In genomic region chr11:74715971-74716525, GRCm38 (mm10) we compare ENCODE assay signal across 12 mouse cellular contexts. TPM values are rescaled to one million over a fixed set of nuclear protein-coding genes. Genes with fewer than 3 reads are reported as not detected.
DNase-seq lines count a peak whose midpoint lies in the region; ATAC-seq and TF ChIP-seq lines count a peak whose summit lies in the region.
"Had no signal": no experiment of that assay in that cellular context is flagged by ENCODE, and none has a peak within 500 bp of the region (broad histone marks: within the 10 kb centered on the region; RNA-seq: fewer than 3 reads in every experiment).

No protein-coding gene starts in this region.

- ATAC-seq in liver, postnatal 0 days = no peak
- no peak for ATAC-seq in stomach, postnatal 0 days (ENCODE audit: low FRiP score, low TSS enrichment)
- ATAC-seq: activated CD4-positive, CD25-positive, alpha-beta regulatory T cell, adult 4 months; midbrain, embryonic 16.5 days had no signal

- H3K9ac ChIP-seq in liver, postnatal 0 days (replicated peaks) = 0 out of 2 replicates have a peak overlapping the region, but pooled peaks have one; percentile 16
- H3K9ac ChIP-seq in stomach, postnatal 0 days (ENCODE audit: low read length) = no peak overlapping the region
- H3K9ac ChIP-seq: neural tube, embryonic 15.5 days had no signal

- no peak for TF ChIP-seq EP300 in liver, postnatal 0 days (IDR thresholded peaks at IDR 0.05; ENCODE audit: low read depth)
- TF ChIP-seq EP300 in stomach, postnatal 0 days (optimal IDR thresholded peaks at IDR 0.05) = no peak

- intact Hi-C loops in heart, postnatal 14 days (cut with DNase I) = no loop called here

- H3K27ac ChIP-seq in liver, postnatal 0 days (ENCODE audit: low read depth) = no peak overlapping the region
- H3K27ac ChIP-seq in stomach, postnatal 0 days (replicated peaks) = no peak overlapping the region
- H3K27ac ChIP-seq: neural tube, embryonic 15.5 days had no signal

- H3K36me3 ChIP-seq in liver, postnatal 0 days (replicated peaks; ENCODE audit: insufficient read depth, low read length) = 0 out of 2 replicates have a peak, but pooled peaks cover 3% of the 10 kb centered on the region
- no peaks in the 10 kb centered on the region for H3K36me3 ChIP-seq in stomach, postnatal 0 days (ENCODE audit: control insufficient read depth, insufficient read depth, low read length)
- H3K36me3 ChIP-seq: neural tube, embryonic 15.5 days had no signal

- no peak overlapping the region for H3K4me2 ChIP-seq in liver, postnatal 0 days (ENCODE audit: low read depth, low read length)
- H3K4me2 ChIP-seq in stomach, postnatal 0 days (replicated peaks; ENCODE audit: low read depth) = no peak overlapping the region
- H3K4me2 ChIP-seq: neural tube, embryonic 15.5 days had no signal

- 76% methylated on average over 3 of the region's 3 CpGs for WGBS in liver, postnatal 0 days (ENCODE audit: insufficient replicate concordance)
- WGBS in stomach, postnatal 0 days = 67% methylated on average over 3 of the region's 3 CpGs

- H3K4me1 ChIP-seq in liver, postnatal 0 days (ENCODE audit: insufficient read depth) = peaks cover 24% of the 10 kb centered on the region
- no peaks in the 10 kb centered on the region for H3K4me1 ChIP-seq in stomach, postnatal 0 days (replicated peaks; ENCODE audit: control insufficient read depth, insufficient read depth)

- DNase-seq in adrenal gland, postnatal 10 days = peak; percentile 59
- DNase-seq in adrenal gland, postnatal 4 days (ENCODE audit: low spot score in 2 of 2) = no peak
- DNase-seq in heart, postnatal 14 days = peak; percentile 44 to 61
- no peak for DNase-seq in heart, adult 8-10 months (ENCODE audit: low spot score)
- no peak for DNase-seq in liver, postnatal 0 days
- no peak for DNase-seq in liver
- peak; percentile 39 to 47 for DNase-seq in cerebellum, postnatal 36 days
- no peak for DNase-seq in stomach, postnatal 0 days (ENCODE audit: low spot score)

- TF ChIP-seq CTCF in liver, postnatal 0 days (IDR thresholded peaks at IDR 0.05; ENCODE audit: low read depth) = no peak
- TF ChIP-seq CTCF in stomach, postnatal 0 days (IDR thresholded peaks at IDR 0.05; ENCODE audit: low read depth) = no peak

- H3K4me3 ChIP-seq in liver, postnatal 0 days (ENCODE audit: low read depth, low read length) = no peak overlapping the region
- H3K4me3 ChIP-seq in stomach, postnatal 0 days (ENCODE audit: low read depth, low read length) = no peak overlapping the region
- H3K4me3 ChIP-seq: erythroblast, embryonic 14.5 days; neural tube, embryonic 15.5 days had no signal

- H3K9me3 ChIP-seq in liver, postnatal 0 days (ENCODE audit: low read length) = no peaks in the 10 kb centered on the region
- no peaks in the 10 kb centered on the region for H3K9me3 ChIP-seq in stomach, postnatal 0 days (ENCODE audit: control insufficient read depth, low read length)
- H3K9me3 ChIP-seq: neural tube, embryonic 15.5 days had no signal

- no peaks in the 10 kb centered on the region for H3K27me3 ChIP-seq in liver, postnatal 0 days (ENCODE audit: insufficient read depth, low read length)
- no peaks in the 10 kb centered on the region for H3K27me3 ChIP-seq in stomach, postnatal 0 days (ENCODE audit: control insufficient read depth, insufficient read depth, low read length)
- H3K27me3 ChIP-seq: neural tube, embryonic 15.5 days had no signal

RNA-seq across cellular contexts. Expression of gene Pafah1b1, which starts 8.4 kb away (rescaled TPM):
- 100 to 1,000 TPM; 145 to 154 TPM for total RNA-seq in adrenal gland, postnatal 10 days (2021)
- total RNA-seq in adrenal gland, postnatal 4 days (2021) = 100 to 1,000 TPM; 165 to 177 TPM
- 100 to 1,000 TPM; 200 to 201 TPM for total RNA-seq in heart, postnatal 14 days (2021)
- total RNA-seq in heart, adult 8-10 months (2022) = 100 to 1,000 TPM; 183 to 223 (median 209) TPM
- polyA plus RNA-seq in liver, postnatal 0 days (2015; fragmentation: Nextera tagmentation; extraction: Ambion mirVana) = 24.1 and 30.1 TPM in 2 replicates
- 47.5 and 51.7 TPM in 2 replicates for polyA plus RNA-seq in stomach, postnatal 0 days (2015; fragmentation: Nextera tagmentation; extraction: Ambion mirVana)

RNA-seq across cellular contexts. Expression of gene Mettl16, which starts 54.6 kb away (rescaled TPM):
- 10 to 100 TPM; 19.3 to 21.3 TPM for total RNA-seq in adrenal gland, postnatal 10 days (2021)
- 10 to 100 TPM; 19.0 to 19.9 TPM for total RNA-seq in adrenal gland, postnatal 4 days (2021)
- total RNA-seq in heart, postnatal 14 days (2021) = 10 to 100 TPM; 11.2 to 14.2 TPM
- 10 to 100 TPM; 16.2 to 19.9 (median 17.3) TPM for total RNA-seq in heart, adult 8-10 months (2022)
- 7.2 and 8.4 TPM in 2 replicates for polyA plus RNA-seq in liver, postnatal 0 days (2015; fragmentation: Nextera tagmentation; extraction: Ambion mirVana)
- polyA plus RNA-seq in stomach, postnatal 0 days (2015; fragmentation: Nextera tagmentation; extraction: Ambion mirVana) = 13.4 and 13.9 TPM in 2 replicates

Comparison
In these comparisons a context has a peak if more than half of its experiments do, and no peak if none do; other contexts are left out.
1. DNase-seq: peak in adrenal gland, postnatal 10 days (single experiment), heart, postnatal 14 days (2 of 2) and cerebellum, postnatal 36 days (2 of 2); none in adrenal gland, postnatal 4 days (0 of 2), heart, adult 8-10 months (single experiment), liver, postnatal 0 days (single experiment), liver (single experiment) and stomach, postnatal 0 days (single experiment).